Mouse (Mus musculus): ENCODE measurements around the gene Odf3.

Gene Odf3

GRCm38 (mm10) chr7:140844905-140845665, 2.5 kb upstream of the Odf3 start, which contains the start of gene Scgb1c1:
Scgb1c1 (plus strand) TSS chr7:140845547.
- DNase-seq = peak; percentile 88

DNA sequence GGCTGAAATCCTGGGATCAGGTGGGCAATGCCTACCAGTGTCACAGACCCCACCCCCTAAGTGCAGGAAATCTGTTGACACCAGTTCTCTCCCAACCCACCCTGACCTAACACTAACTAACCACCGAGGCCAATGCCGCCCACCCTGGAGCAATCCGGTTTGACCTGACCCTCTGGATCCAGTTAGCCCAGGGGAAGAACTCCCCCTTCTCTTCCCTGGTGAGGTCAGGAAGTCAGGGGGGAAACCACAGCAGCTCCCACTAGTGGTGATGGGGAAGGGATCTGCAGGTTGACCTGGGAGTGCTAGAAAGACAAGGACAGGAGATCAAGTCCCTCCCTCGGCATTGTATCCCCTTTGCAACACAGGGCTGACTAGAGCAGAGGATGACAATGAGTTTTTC, 1.9 kb upstream of the Odf3 start:
- no peak for DNase-seq

DNA sequence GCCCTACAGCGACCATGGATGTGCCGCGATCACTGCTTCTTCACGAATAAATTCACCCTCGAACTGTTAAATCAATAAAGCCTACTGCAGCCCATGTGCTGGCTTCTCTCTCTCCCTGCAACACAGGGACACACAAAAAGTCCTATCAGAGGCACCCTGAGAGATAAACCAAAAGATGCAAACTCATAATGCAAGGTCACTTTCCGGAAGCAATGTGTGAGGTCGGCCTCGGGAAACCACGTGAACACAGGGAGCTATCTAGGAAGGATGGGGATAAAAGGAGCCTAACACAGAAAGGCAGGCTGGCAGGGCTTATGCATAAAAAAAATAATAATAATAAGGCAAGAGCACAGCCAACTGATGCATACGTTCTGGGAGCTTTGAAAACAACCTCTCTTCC, 929 bp upstream of the Odf3 start:
- DNase-seq = no peak

DNA sequence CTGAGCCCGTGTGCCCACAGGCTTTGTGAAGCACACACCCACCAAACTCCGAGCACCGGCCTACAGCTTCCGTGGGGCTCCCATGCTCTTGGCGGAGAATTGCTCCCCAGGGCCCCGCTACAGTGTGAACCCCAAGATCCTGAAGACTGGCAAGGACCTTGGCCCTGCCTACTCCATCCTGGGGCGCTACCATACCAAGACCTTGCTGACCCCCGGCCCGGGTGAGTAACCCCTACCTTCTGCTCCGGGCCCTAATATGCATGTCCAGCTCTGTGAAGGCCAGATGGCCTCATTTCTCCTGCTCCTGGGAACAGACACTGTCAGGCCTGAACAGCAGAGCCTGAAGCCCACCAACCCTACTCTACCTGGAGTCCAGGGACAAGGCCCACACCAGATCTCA, 986 bp downstream of the Odf3 start:
- no peak for DNase-seq

DNA sequence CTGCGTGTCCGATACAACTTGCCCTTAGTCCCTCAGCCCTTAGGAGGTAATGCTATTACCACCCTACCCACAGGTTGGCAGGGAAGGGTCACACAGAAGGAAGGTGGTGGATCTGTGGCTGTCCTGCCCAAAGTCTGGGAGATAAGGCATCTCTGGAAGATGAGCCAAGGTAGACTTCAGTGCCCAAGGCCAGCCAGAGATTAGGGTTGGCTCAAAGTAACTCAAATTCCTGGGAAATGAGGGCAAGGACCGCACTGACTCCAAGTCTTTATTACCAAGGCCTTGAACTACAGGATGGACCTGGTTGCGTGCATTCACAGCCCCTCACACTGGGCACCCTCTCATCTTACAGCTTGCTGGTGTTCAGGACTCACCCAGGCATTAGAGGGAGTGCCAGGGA, 4.3 kb downstream of the Odf3 start:
- DNase-seq = no peak

- no peak for DNase-seq
Measured at GRCm38 (mm10) chr7:140853386-140853785, 5.8 kb downstream of the Odf3 start.

- DNase-seq = no peak
Measured at GRCm38 (mm10) chr7:140854483-140854882, 6.9 kb downstream of the Odf3 start.

DNA sequence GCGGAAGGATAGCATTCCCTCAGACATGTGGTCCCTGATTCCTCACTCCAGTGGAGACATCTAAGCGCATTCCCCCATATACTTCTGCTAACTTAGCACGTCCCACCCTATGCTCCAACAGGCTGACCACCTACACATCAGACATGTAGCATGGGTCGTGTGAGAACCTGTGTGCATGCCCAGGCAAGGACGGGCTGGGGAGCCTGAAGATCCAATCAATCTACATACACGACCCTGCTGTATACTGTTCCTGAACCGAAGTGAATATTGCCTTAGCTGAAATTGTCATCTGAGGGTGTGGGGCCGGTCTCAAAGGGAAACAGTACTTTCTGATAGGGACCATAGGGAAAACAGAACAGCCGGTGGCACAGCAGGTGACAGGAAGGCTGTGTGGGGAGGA, 7.6 kb downstream of the Odf3 start:
- DNase-seq = no peak

GRCm38 (mm10) chr7:140855860-140856784, 8.5 kb downstream of the Odf3 start, which contains the start of gene Gm45785:
Gm45785 (minus strand) TSS chr7:140856331.
- peak; percentile 92 for DNase-seq

DNA sequence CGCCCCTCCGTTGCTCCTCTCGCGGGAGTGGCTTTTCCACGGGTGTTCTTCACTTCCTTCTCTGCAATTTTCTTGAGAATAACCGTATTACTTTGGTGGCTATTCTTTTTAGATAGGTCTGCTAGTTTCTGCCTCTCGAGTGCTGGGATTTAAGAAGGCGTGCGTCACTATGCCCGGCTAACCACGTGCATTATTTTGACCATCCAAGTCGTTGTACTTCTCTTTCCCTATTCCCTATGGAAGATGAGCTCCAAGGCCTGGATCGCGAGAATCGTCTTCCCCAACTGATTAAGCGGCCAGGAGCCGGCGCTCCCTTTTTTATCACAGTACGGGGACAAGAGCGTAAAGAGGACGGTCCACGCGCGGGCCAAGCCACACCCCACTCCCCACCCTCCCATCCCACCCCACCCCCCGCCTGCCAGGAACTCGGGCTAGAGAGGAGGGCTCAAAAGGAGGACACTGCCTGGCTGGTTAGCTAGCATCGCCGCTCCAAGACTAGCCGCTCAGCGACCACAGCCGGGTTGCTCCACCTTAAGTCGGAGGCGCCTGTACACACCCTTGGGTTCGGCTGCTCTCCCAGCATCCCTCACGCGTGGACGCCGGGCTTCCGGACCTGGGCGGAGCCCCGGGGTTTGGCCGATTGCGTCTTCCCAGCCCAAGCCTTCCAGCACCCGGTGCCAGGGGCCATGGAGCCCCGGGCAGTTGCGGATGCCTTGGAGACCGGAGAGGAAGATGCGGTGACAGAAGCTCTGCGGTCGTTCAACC, 9.4 kb downstream of the Odf3 start, which contains the start of gene Ric8a:
Ric8a (plus strand) TSS at position 173 of the 765 bp plus-strand sequence.
- peak; percentile 92 for DNase-seq

DNA sequence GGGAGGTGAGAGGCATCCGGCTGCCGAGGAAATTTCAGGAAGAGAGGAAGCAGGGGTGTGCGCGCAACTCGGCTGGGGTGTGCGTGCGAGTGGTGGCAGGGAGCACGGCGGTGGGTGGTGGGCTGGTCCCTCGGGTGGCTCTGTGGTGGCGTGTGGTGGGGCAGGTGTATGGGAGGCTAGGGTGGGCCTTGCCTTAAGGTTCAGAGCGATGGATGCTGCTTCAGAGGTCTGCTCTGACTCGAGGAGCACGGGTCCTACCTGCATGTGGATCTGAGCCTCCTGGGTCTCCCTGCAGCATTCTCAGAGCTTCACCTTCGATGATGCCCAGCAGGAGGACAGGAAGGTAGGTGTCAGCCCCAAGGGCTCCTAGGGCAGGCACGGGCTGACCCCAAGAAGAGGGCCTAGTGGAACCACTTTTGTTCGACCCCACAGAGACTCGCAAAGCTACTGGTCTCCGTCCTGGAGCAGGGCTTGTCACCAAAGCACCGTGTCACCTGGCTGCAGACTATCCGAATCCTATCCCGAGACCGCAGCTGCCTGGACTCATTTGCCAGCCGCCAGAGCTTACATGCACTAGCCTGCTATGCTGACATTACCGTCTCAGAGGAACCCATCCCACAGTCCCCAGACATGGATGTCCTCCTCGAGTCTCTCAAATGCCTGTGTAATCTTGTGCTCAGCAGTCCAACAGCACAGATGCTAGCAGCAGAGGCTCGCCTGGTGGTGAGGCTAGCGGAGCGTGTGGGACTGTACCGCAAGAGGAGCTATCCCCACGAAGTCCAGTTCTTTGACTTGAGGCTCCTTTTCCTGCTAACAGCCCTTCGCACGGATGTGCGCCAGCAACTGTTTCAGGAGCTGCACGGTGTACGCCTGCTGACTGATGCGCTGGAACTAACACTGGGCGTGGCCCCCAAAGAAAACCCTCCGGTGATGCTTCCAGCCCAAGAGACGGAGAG, 10.2 kb downstream of the Odf3 start, which contains the start of gene Bet1l:
Bet1l (minus strand) TSS at position 28 of the 956 bp plus-strand sequence.
- no peak for DNase-seq

GRCm38 (mm10) chr7:140858746-140859145, 11.1 kb downstream of the Odf3 start:
- DNase-seq = no peak

GRCm38 (mm10) chr7:140859997-140860396, 12.4 kb downstream of the Odf3 start:
- no peak for DNase-seq

- DNase-seq = no peak
Measured at GRCm38 (mm10) chr7:140860728-140861127, 13.1 kb downstream of the Odf3 start.

DNA sequence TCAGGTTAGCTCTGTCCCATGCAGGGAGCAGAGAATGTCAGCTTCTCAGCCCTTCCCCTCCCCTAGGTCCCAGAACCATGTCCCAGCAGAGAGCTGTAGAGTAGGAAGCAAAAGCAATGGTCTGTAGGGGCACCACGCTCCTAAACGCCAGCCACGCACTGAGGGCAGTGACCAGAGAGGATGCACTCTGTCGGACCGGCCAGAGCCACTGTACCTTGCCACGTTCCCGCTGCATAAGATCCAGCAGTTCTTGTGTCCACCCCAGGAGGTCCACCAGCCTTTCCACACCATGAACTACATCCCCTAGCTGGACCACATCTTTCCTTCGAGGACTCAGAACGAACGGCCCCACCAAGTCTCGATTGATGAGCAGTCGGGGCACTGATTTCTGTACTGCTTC, 17.2 kb downstream of the Odf3 start:
- DNase-seq = no peak

- DNase-seq = no peak
Measured at GRCm38 (mm10) chr7:140874224-140874623, 26.6 kb downstream of the Odf3 start.

GRCm38 (mm10) chr7:140877364-140877763, 29.8 kb downstream of the Odf3 start:
- DNase-seq = no peak

DNA sequence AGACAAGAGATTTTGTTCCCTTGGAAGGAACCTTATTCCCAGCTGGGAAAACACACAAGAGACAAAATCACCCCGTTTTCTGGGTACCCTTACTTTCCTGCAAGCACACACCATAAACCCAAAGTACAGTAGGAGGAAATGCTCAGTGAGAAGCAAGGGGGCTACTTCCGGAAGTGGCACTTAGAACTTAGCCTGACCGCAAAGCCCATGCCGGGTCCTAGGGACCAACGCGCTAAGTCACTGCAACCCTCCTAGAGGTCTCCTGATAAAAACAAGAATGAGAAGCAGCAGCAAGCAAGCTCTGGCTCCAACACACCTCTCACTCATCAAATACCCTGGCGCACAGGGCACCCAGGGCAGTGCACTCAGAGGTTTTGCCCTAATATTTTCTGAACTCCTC, 31.8 kb downstream of the Odf3 start:
- DNase-seq = no peak

- DNase-seq = peak; percentile 48
Measured at GRCm38 (mm10) chr7:140880419-140880818, 32.8 kb downstream of the Odf3 start.

DNA sequence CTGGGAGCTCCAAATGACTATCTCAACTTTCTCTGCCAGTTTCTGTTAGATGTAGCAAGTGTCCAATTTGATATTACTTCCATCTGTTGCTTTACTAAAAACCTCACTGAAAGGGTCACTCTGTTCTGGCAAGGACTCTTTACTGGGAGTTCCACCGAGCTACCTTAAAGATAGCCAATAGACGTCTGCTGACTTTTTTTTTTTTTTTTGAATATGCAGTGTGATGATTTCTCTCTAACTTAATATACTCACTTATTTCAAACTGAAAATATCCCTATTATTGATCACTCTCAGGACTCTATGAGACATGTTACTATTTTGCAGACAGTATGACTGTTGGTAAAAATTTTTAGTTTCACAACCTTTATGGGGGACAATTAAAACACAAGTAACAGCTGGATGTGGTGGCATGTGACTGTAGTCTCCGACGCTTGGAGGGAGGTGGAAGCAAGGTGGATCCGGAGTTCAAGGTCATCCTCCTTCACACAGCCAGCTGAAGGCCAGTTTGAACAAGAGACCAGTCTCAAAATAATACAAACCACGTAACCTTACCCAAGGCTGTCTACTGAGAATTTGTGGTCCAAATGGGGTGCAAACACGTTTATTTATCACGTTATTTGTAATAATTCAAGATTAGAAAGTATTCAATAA, 33.4 kb downstream of the Odf3 start:
- DNase-seq = peak; percentile 36
